Mouse (Mus musculus) splenic B cell, adult 2 months (primary cell): ENCODE data around the gene Rcan1.
"Not testable (repeated sequence)": the region's sequence is repeated elsewhere in the genome, so short reads cannot be mapped to it uniquely, and the experiment has no call there.

Source experiments
- DNase-seq: peaks from one replicate; pipeline ENCODE4 v3.0.0-alpha.2; 2011; ENCODE audit warnings: low read depth, low spot score
- H3K27me3 ChIP-seq: 2 replicates; pipeline ENCODE4 v1.6.1; 2012; ENCODE audit warnings: mild to moderate bottlenecking, low read length, moderate library complexity, mixed read lengths; ENCODE audit not compliant: control insufficient read depth, poor library complexity, insufficient read depth, severe bottlenecking
- H3K36me3 ChIP-seq: 2 replicates; pipeline ENCODE4 v1.6.1; 2012; ENCODE audit warnings: mild to moderate bottlenecking, low read length, moderate library complexity, mixed read lengths; ENCODE audit not compliant: control insufficient read depth, poor library complexity, insufficient read depth, severe bottlenecking

The Rcan1 gene

GRCm38 (mm10) chr16:92433176-92433575, 37.5 kb downstream of the Rcan1 start:
- H3K36me3 ChIP-seq: no peaks in the 10 kb centered on the region; the same call in 1 of the 2 replicates
- H3K27me3 ChIP-seq: no peaks in the 10 kb centered on the region
- DNase-seq: no peak

GRCm38 (mm10) chr16:92430731-92431130, 39.9 kb downstream of the Rcan1 start:
- H3K27me3 ChIP-seq: no peaks in the 10 kb centered on the region
- no peaks in the 10 kb centered on the region; the same call in 1 of the 2 replicates for H3K36me3 ChIP-seq
- DNase-seq: no peak

- DNase-seq: no peak
- no peaks in the 10 kb centered on the region for H3K36me3 ChIP-seq
- H3K27me3 ChIP-seq: no peaks in the 10 kb centered on the region
These were observed 42.3 kb downstream of the Rcan1 start for GRCm38 (mm10) chr16:92428197-92428950.

GRCm38 (mm10) chr16:92426708-92427107, 44.0 kb downstream of the Rcan1 start:
- Histone ChIP-seq H3K27me3 (no peaks in the 10 kb centered on the region), H3K36me3 (no peaks in the 10 kb centered on the region)
- DNase-seq: no peak

GRCm38 (mm10) chr16:92425875-92426274, 44.8 kb downstream of the Rcan1 start:
- DNase-seq: peak; percentile 38
- Histone ChIP-seq H3K27me3 (no peaks in the 10 kb centered on the region), H3K36me3 (no peaks in the 10 kb centered on the region)

GRCm38 (mm10) chr16:92423363-92423762, 47.3 kb downstream of the Rcan1 start:
- Histone ChIP-seq H3K27me3 (no peaks in the 10 kb centered on the region), H3K36me3 (no peaks in the 10 kb centered on the region)

GRCm38 (mm10) chr16:92422435-92423362, 48.0 kb downstream of the Rcan1 start:
- Histone ChIP-seq H3K36me3 (no peaks in the 10 kb centered on the region), H3K27me3 (no peaks in the 10 kb centered on the region)
- no peak for DNase-seq

More at GRCm38 (mm10) chr16:92423363-92423762, 47.3 kb downstream of the Rcan1 start:
- no peak for DNase-seq

- no peak for DNase-seq
- no peaks in the 10 kb centered on the region for H3K27me3 ChIP-seq
These were observed 49.3 kb downstream of the Rcan1 start for GRCm38 (mm10) chr16:92421147-92421934.

GRCm38 (mm10) chr16:92420641-92421040, 50.0 kb downstream of the Rcan1 start:
- Histone ChIP-seq H3K36me3 (no peaks in the 10 kb centered on the region), H3K27me3 (no peaks in the 10 kb centered on the region)
- no peak for DNase-seq

More at GRCm38 (mm10) chr16:92421147-92421934, 49.3 kb downstream of the Rcan1 start:
- no peaks in the 10 kb centered on the region for H3K36me3 ChIP-seq

GRCm38 (mm10) chr16:92419099-92419498, 51.6 kb downstream of the Rcan1 start:
- no peaks in the 10 kb centered on the region for H3K36me3 ChIP-seq
- no peaks in the 10 kb centered on the region for H3K27me3 ChIP-seq
- peak; percentile 14 for DNase-seq

- no peaks in the 10 kb centered on the region for H3K27me3 ChIP-seq
These were observed 53.4 kb downstream of the Rcan1 start for GRCm38 (mm10) chr16:92417267-92417666.

GRCm38 (mm10) chr16:92415702-92416118, 55.0 kb downstream of the Rcan1 start:
- no peaks in the 10 kb centered on the region for H3K36me3 ChIP-seq
- H3K27me3 ChIP-seq: no peaks in the 10 kb centered on the region
- DNase-seq: peak; percentile 55

More at GRCm38 (mm10) chr16:92417267-92417666, 53.4 kb downstream of the Rcan1 start:
- no peaks in the 10 kb centered on the region for H3K36me3 ChIP-seq
- no peak for DNase-seq

GRCm38 (mm10) chr16:92415038-92415437, 55.6 kb downstream of the Rcan1 start:
- H3K27me3 ChIP-seq, DNase-seq, H3K36me3 ChIP-seq: not testable (repeated sequence)

- Histone ChIP-seq H3K27me3 (no peaks in the 10 kb centered on the region), H3K36me3 (no peaks in the 10 kb centered on the region)
- no peak for DNase-seq
These were observed 57.8 kb downstream of the Rcan1 start for GRCm38 (mm10) chr16:92412888-92413287.
